Mouse (Mus musculus) CH12.LX (cell line): ENCODE data around the gene Gm49380.

Experiments
- CHD1 ChIP-seq: IDR thresholded peaks from 2 replicates; pipeline ENCODE4 v1.6.1; 2012; ENCODE audit warnings: low read depth, low read length, improper control_type of control experiment, inconsistent platforms
- EP300 ChIP-seq: IDR thresholded peaks from 2 replicates; pipeline ENCODE4 v1.6.1; 2011; ENCODE audit warnings: low read length, improper control_type of control experiment
- ETS1 ChIP-seq: conservative IDR thresholded peaks from 2 replicates; pipeline ENCODE4 v1.6.1; 2012; ENCODE audit warnings: low read depth, mild to moderate bottlenecking, inconsistent platforms, low read length, improper control_type of control experiment, moderate library complexity
- MAX ChIP-seq: IDR thresholded peaks from 2 replicates; pipeline ENCODE4 v1.6.1; 2011; ENCODE audit warnings: low read length, improper control_type of control experiment
- SIN3A ChIP-seq: IDR thresholded peaks from 2 replicates; pipeline ENCODE4 v1.6.1; 2012; ENCODE audit warnings: low read length, improper control_type of control experiment, inconsistent platforms

GRCm38 (mm10) chr9:44077266-44077910 lies 35.9 kb downstream of the Gm49380 start:
- TF ChIP-seq ETS1: no peak
- no peak for TF ChIP-seq EP300
- TF ChIP-seq SIN3A: no peak
- no peak for TF ChIP-seq CHD1
- TF ChIP-seq MAX: no peak
